Mouse (Mus musculus) ovary, postnatal 14 days (tissue): ENCODE measurements around the gene Ush2a.

ENCODE experiments used
- DNase-seq: peaks from one replicate; pipeline ENCODE4 v3.0.0; 2022; ENCODE audit warnings: low spot score

Gene Ush2a

DNA sequence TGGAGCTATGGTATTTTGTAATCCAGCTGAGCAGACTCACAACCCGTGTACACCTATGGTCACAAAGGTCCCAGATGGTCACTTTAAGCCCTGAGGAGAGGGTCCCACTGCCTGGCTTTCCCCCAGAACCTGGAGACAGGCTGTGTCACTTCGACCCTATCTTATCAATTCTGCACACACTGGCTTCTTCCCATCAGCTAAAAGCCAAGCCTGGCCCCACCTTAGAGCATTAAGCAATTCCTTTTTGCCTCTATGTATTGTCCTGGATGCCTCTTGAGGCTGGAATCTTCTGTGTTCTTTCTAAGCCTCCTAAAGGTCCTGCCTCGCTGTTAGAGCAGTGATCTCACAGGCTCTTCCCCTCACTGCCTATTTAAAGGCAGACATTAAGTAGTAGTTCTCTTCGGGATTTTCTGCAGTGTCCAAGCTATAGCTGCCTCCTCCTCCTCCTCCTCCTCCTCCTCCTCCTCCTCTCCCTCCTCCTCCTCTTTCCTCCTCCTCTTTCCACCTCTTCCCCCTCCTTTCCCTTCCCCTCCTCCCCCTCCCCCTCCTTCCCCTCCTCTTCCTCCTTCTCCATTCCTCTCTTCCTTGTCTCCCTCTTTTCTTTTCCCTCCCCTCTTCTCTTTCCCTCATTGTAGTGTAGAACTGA lies 635.2 kb downstream of the Ush2a start:
- DNase-seq = no peak

DNA sequence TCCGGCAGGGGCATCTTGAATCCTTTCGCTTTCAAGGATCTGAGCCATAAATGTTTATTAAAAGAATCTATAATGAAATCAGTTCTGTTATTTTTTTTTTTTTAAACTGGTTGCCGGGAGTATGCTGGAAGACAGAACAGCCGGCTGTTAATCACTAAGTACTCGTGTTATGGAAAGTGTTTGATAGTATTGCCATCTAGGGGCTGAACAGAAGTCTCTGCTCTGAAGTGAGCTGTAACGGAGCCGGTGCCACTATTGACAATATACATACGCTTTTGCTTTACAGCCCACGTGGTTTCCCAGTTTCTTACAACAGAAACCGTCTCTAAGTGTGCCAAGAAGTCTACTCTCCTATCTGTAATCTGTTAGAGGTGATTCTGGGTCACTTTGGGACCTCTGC lies 642.3 kb downstream of the Ush2a start:
- no peak for DNase-seq

DNA sequence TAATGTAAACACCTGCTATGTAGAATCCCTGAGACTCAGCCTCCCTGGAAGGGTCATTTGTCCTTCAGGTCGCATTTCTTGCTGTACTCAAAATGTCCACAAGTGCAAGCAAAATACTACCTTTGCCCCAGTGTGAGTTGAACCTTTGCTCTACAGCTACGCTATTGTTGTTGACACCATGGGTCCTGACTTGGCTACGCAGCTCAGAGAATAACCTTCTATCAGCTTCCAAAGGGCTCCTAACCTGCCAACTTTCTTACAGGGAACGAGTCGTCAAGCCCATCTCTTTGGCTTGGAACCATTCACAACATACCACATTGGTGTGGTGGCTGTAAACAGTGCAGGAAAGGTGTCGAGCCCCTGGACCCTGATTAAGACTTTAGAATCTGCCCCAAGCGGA lies 644.4 kb downstream of the Ush2a start:
- no peak for DNase-seq

DNA sequence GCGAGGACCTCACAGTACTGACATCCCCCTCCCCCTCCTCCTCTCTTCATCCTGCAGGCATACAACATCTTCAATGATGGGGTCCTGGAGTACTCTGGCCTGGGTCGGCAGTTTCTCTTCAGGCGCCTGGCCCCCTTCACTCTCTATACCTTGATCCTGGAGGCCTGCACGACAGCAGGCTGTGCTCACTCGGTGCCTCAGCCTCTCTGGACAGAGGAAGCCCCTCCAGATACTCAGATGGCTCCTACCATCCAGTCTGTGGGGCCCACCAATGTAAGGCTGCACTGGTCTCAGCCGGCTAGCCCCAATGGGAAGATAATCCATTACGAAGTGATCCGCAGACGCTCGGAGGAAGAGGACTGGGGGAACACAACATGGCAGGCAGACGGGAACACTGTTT lies 648.8 kb downstream of the Ush2a start:
- no peak for DNase-seq

DNA sequence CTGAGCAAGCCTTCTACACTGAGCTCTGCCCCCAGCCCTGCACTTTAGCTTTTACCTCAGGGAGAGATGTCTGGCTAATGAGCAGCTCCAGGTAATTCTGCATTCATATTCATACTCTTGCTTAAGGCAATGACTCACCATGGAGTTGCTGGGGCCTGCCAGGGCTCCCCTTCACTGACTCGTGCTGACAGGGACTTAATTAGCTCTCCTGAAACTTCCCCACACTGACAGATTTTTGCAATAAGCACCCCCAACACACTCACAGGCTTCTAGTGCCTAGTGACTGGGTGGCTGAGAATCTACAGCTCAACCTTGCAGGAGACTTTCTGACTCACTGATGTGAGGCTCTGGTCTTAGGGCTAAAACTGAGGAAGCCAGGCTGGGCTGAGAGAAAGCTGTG lies 658.1 kb downstream of the Ush2a start:
- DNase-seq = no peak

DNA sequence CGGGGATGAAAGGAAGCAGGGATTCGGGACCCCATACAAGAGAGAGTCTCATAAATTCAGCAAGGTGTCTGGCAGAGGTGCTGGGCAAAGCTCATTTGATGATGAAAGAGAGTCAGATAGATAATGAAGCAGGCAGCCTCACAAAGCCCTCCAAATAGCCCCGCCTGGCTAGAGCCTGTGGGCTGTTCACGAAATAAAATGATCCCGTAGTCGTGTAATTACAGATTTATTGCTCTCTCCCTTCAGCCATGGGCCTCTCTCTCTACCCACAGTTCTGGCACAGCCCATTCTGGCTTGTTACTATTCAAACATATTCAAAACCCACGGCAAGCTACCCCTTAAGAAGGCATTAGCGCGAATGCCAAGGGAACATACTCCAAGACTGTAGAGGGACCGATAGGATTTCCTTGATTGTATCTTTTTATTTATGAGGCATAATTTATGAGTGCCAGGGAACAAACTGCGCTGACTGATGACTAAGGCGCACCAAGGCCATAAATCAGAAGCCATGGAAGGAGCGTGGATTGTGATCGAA lies 675.5 kb downstream of the Ush2a start:
- no peak for DNase-seq

DNA sequence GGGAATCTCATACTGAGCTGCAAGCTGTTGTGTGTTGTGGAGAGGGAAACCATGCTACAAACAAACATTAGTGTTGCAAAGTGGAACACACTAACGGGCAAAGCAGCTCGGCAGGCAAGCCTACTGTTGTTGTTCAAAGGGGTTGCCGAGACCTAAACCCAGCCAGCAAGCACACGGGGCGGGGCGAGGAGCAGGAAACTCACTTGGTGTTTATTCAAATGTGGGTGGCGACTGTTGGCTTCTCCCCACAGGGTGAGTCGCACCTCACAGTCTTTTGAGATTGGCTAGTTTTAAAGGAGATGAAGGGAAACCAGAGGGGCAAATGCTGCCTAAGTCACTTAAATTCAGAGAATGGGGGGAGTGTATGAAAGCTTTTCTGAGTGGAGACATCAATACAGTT lies 683.5 kb downstream of the Ush2a start:
- no peak for DNase-seq

DNA sequence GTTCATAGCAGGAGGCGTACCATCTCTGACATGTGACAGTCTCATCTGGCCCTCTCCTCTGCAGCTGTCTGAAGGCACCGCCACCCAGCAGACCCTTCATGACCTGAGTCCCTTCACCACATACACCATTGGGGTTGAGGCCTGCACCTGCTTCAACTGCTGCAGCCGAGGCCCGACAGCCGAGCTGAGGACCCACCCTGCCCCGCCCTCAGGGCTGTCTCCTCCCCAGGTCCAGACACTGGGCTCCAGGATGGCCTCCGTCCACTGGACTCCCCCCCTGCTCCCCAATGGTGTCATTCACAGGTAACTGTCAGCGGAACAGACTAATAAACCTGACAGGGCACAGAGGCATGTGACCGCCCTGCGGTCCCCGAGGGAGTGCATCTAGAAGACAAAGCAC lies 685.0 kb downstream of the Ush2a start:
- no peak for DNase-seq

DNA sequence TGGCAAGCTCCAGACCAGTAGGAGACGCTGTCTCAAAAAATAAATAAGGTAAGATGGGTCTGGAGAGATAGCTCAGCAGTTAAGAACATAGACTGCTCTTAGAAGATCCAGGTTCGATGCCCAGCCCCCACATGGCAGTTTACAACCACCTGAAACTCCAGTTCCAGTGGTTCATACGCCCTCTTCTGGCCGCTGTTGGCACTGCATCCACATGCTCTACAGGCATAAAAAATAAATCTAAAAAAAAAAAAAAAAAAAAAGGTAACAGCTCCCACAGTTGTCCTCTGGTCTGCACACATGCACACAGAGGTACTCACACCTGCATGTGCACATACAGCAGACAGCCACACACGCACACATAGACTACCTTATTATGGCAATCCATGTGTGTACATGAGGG lies 686.0 kb downstream of the Ush2a start:
- no peak for DNase-seq

DNA sequence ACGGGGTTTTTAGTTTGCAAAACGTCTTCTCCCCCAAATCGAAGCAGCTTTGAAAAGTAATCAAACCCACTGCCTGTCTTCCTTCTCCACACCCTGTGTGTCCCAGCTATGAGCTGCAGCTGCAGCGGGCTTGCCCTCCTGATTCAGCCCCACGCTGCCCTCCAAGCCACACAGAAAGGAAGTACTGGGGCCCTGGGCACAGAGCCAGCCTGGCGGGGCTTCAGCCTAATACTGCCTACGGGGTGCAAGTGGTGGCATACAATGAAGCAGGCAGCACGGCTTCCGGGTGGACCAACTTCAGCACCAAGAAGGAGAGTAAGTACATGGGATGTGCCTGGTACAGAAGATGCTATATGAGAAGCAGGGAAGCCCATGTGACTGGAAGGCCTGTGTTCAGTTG lies 686.5 kb downstream of the Ush2a start:
- no peak for DNase-seq

DNA sequence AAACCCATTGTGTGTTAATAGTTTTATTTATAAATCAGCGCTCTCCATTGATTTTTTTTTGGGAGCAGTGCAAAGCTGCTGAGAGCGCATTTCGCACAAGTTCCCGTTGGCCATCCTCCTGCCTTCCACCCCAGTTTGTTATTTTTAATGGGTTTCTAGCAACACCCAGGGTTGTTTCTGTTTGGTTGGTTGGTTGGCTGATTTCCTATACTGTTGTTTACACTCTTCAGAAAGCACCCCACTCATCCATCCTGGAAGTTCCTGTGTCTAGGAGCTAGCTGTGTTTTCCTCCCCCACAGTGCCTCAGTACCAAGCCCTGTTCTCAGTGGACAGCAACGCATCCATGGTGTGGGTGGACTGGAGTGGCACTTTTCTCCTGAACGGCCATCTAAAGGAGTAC lies 689.3 kb downstream of the Ush2a start:
- DNase-seq = no peak

DNA sequence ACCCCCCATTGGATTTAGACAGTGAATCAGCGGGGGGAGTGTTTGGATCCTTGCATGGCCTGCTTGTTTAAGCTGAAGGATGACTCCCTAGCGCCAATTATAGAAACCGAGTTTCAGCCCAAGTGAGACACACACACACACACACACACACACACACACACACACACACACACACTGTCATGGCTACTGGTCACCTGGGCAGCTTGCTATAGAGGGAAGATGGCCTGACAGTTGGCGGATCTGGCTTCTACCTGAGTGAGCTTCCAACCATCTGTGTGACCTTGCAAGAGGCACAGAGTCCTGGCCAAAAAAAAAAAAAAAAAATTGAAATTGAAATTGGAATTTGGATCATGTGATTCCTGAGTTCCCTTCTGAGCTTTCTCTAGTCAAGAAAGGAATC lies 690.7 kb downstream of the Ush2a start:
- no peak for DNase-seq

DNA sequence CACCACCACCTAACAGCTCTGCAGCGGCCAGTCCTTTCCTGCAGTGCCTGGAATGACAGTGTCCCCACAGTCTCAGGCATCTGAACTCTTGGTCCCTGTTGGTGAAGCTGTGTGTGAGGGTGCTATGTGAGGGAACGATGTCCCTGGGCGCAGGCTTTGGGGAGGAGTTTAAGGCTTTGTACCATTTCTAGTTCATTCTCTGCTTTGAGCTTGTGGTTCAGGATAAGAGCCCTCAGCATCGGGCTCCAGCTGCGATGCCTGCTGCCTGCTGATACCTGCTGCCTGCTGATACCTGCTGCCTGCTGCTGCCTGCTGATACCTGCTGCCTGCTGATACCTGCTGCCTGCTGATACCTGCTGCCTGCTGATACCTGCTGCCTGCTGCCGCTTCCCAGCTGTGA lies 711.3 kb downstream of the Ush2a start:
- no peak for DNase-seq

DNA sequence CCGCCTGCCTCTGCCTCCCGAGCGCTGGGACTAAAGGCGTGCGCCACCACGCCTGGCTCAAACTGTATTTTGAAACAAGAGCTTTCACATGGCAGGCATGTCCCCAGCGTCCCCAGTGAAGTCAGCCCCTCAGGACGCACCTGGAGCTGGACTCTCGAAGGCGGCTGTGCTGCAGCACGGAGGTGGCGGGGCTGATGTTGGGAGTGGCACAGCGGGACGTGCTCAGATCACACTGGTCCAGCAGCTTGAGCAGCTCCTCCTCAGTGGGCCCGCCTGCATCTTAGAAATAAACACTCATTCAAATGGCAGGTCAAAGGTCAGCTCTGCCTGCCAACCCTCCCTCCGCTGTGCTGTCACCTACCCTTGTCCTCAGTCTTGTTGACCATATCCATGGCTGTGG lies 712.1 kb downstream of the Ush2a start:
- no peak for DNase-seq

DNA sequence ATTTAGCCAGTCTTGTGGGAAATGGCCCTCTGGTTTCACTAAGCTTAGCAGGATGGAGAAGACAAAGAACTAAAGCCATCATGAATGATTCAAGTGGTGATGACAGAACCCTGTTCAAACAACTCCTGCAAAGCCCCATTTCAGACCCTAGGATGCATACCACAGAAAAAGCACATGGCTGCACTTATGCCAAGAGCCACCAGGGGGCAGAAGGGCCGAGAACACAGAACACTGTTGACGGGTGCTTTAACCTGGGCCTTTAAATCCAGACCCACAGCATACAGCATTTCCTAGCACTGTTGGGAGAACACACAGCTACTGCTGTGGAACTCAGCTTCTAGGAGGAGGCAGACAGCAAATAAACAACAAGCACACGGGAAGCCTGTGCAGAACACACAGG lies 718.2 kb downstream of the Ush2a start:
- peak; percentile 36 for DNase-seq

DNA sequence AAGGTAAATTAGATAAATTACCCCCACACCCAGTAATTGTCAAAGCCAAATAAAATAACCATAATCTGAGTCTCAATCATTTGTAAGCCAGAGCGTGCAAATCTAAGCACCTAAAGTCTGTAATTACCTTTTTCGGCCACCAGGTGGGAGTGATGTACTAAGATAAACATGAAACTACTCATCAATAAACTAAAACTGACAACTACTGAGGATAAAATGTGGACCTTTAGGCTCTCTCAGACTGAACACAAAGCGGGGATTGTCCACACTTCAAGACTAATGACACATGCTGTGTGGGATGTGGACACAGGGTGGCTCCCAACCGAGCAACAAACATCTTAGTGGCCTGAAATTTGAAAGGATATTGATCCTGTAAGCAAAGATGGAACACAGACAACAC lies 731.4 kb downstream of the Ush2a start:
- no peak for DNase-seq

DNA sequence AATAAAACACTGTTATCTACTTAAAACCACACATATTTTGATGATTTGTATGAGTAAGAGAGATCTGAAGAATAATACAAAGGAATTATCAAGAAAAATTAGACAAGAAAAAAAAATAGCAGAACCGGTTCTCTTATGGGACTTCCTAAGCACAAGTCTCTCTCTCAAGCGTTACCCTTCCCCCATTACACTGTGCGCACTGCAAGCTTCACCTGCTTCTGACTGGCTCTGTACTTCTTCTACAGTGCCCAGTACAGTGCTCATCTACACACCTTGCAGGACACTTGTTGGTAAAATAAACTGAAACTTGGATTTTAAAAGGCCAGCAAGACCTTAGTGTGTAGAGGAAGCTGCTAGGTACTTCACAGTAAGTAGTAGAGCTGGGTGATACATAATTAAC lies 736.1 kb downstream of the Ush2a start:
- DNase-seq = no peak

DNA sequence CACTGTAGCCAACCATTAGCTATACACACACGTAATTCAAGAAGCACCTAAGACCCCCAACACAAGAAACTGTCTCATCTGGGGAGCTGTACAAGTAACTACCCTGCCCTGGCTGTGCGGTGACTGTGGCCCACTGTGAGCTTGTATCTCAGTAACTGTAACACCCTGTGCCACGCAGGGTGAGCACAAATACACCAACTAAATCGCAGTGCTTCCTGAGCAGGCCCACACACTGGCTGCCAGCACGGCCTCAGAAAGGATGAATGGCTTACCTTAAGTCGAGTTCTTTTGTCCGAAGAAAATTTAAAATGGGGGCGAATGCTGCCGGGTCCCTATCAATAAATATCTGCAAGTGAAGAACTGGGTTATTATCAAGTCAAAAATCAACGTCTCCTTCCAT lies 738.2 kb downstream of the Ush2a start:
- no peak for DNase-seq

DNA sequence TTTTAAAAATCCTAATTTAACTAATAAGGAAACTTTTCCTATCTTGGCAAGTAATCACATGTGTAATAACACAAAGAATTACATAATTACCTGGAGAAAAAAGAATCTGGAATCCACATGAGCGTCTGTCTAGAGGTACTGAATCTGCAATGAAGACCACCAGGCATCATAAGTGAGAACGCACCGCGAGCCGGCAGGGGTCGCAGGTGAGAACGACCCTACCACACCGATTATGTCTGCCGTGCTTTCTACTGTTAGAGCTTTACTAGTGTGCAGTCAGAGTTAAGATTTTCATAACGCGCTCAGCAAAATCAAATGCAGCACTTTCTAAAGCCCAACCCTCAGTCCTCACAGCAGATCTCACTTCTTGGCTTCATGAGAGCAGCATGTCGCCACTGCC lies 740.0 kb downstream of the Ush2a start:
- DNase-seq = no peak

DNA sequence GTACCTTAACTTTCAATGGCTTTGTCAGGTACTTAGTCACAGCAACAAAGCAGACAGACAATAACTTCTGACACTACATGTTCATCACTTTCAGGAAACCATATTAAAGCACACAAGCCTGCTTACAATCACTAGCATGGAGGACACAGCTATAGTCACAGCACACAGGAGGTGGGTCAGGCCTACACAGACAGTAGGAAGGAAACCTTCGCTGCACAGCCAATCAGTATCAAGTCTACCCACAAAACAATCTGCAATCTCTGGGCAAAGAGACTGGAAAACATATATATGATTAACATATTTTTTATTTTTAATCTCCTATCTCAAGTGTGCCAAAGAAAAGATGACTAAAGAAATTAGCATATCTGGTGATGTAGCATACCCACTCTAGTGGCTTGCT lies 743.0 kb downstream of the Ush2a start:
- no peak for DNase-seq

DNA sequence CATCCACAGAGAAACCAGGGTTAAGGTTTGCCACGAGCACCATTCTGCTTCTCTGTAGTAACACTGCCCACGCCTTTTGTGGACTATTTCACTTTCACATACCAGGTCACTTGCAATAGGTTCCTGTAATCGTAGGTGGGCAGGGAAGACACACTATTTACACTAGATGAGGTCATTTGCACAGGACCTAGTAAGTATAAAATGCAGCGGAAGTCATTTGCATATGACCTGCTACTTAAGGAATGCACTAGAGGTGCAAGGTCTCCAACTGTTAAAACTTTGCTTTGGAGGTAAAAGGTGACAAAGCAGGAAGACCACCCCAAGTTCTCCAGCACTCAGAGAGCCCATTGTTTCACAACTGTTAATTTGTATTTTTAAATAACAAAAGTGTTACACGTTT lies 744.4 kb downstream of the Ush2a start:
- DNase-seq = no peak

DNA sequence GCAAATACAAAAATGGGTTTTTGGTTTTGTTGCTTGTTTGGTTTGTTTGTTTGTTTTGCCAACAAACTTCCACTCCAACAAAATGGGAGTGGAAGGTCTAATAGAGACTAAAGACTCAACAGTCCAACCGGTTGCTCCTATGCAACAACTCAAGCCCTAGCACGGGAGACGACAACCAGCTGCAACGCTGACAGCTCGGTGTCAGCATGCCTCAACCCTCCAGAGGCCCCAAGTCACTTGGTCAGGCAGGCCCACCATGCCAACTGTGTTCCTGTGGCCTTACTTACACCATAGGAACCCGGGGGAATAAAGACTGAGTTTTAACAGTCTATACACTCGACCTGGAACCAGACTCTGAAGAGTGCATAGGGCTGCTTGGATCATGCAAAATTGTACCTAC lies 745.0 kb downstream of the Ush2a start:
- DNase-seq = no peak

DNA sequence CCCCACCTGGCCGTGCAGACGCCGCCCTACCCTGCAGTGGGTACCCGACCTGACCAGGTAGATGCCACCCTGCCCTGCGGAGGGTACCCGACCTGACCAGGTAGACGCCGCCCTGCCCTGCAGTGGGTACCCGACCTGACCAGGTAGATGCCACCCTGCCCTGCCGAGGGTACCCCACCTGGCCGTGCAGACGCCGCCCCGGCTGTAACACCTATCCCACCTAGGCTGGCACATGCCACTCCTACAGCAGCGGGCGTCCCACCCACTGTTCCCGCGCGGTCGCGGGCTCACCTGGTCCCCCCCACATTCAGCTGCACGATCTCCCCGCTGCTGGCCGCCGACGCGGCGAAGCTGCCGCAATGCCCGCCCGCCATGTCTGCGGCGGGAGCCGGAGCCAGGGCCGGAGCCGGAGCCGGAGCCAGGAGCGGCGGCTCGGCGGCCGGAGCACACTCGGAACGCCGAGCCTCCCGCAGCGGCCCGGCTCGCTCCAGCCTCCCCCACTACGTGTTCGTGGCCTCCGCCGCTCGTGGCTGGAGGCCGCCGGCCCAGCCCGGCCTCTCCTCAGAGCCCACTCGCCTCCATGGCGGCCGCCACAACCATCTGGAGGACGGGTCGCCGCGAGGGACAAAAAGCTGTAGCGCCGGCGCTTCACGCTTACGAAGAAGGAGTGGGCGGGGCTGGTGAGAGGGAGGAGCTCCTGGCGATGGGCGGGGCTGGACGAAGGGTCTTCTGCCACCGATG lies 745.6 kb downstream of the Ush2a start, which contains the start of gene Kctd3:
Gene Kctd3 (minus strand): TSS at position 603 of the 741 bp plus-strand sequence.
- DNase-seq = peak; percentile 98

DNA sequence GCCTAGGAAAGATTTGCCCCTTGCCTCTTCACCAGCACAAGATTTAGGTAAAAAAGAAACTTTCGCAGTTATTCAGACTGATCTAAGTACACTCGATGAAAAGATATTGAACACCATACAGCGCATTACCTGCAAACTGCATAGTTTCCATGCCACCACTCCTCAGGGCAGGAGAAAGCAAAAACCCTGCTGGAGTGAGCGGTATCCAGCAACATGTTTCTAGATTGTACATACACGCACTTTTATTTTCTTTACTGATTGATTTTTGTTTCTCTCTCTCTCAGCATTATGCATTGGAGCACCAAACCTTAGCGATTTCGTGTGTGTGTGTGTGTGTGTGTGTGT lies 746.1 kb downstream of the Ush2a start:
- DNase-seq = no peak
